Mouse (Mus musculus): ENCODE data around the gene Pigx.
"Not testable (repeated sequence)": the region's sequence is repeated elsewhere in the genome, so short reads cannot be mapped to it uniquely, and the experiment has no call there.

Gene Pigx

GRCm38 (mm10) chr16:32108578-32108977, 9.0 kb upstream of the Pigx start:
- no peak for DNase-seq (ENCODE audit: low spot score)

GRCm38 (mm10) chr16:32108170-32108569, 8.6 kb upstream of the Pigx start:
- no peak for DNase-seq (ENCODE audit: low spot score)

- no peak for DNase-seq (ENCODE audit: low spot score)
These were observed 8.0 kb upstream of the Pigx start for GRCm38 (mm10) chr16:32107342-32108045.

GRCm38 (mm10) chr16:32105698-32106097, 6.2 kb upstream of the Pigx start:
- no peak for DNase-seq (ENCODE audit: low spot score)

GRCm38 (mm10) chr16:32102295-32102694, 2.8 kb upstream of the Pigx start:
- no peak for DNase-seq (ENCODE audit: low spot score)

GRCm38 (mm10) chr16:32098897-32099637, 473 bp downstream of the Pigx start:
- no peak for DNase-seq (ENCODE audit: low spot score)

GRCm38 (mm10) chr16:32097757-32098156, 1.8 kb downstream of the Pigx start:
- not testable (repeated sequence) for DNase-seq (ENCODE audit: low spot score)

GRCm38 (mm10) chr16:32091466-32091865, 8.1 kb downstream of the Pigx start:
- no peak for DNase-seq (ENCODE audit: low spot score)

GRCm38 (mm10) chr16:32087629-32088443, 11.7 kb downstream of the Pigx start:
- DNase-seq (ENCODE audit: low spot score): no peak

GRCm38 (mm10) chr16:32078991-32079511, 20.5 kb downstream of the Pigx start, which contains the start of gene Pak2:
Gene Pak2 (minus strand): TSS chr16:32079342.
- DNase-seq (ENCODE audit: low spot score): peak; percentile 81

- no peak for DNase-seq (ENCODE audit: low spot score)
These were observed 21.0 kb downstream of the Pigx start for GRCm38 (mm10) chr16:32078408-32078990.

GRCm38 (mm10) chr16:32077648-32078407, 21.7 kb downstream of the Pigx start:
- no peak for DNase-seq (ENCODE audit: low spot score)

GRCm38 (mm10) chr16:32076406-32076805, 23.1 kb downstream of the Pigx start:
- no peak for DNase-seq (ENCODE audit: low spot score)

- DNase-seq (ENCODE audit: low spot score): no peak
These were observed 23.8 kb downstream of the Pigx start for GRCm38 (mm10) chr16:32075762-32076161.

GRCm38 (mm10) chr16:32070070-32070469, 29.5 kb downstream of the Pigx start:
- not testable (repeated sequence) for DNase-seq (ENCODE audit: low spot score)

GRCm38 (mm10) chr16:32068389-32069300, 30.9 kb downstream of the Pigx start:
- no peak for DNase-seq (ENCODE audit: low spot score)

GRCm38 (mm10) chr16:32066899-32067298, 32.6 kb downstream of the Pigx start:
- DNase-seq (ENCODE audit: low spot score): no peak

- DNase-seq (ENCODE audit: low spot score): no peak
These were observed 35.6 kb downstream of the Pigx start for GRCm38 (mm10) chr16:32063900-32064299.

- no peak for DNase-seq (ENCODE audit: low spot score)
These were observed 37.3 kb downstream of the Pigx start for GRCm38 (mm10) chr16:32062226-32062625.

All from urinary bladder, postnatal 25 days (tissue).